Mouse (Mus musculus) spleen, adult 12 weeks (tissue): Measurements from ENCODE around the gene Dgkq.
"Not testable (repeated sequence)": the region's sequence is repeated elsewhere in the genome, so short reads cannot be mapped to it uniquely, and the experiment has no call there.

Experiments
- DNase-seq: peaks from one replicate; pipeline ENCODE4 v3.0.0; 2022; ENCODE audit warnings: low spot score

Gene Dgkq

DNA sequence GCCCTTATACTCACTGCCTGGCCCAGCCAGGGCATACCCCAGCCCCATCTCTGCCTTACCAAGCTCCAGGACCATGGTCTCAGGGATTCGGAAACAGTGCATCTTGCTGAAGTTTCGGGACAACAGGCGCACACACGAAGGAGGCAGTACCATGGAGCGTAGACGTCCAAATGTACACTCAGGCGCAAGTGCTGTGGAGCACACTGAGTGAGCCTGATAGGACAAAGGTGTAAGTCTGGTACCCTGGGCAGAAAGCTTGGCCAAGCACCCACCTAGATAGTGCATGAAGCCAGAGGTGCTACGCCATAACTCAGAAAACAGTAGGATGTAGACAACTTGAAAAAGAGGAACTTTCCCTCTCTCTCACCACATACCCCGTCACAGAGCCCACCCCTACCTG, 14.1 kb downstream of the Dgkq start:
- DNase-seq = no peak

DNA sequence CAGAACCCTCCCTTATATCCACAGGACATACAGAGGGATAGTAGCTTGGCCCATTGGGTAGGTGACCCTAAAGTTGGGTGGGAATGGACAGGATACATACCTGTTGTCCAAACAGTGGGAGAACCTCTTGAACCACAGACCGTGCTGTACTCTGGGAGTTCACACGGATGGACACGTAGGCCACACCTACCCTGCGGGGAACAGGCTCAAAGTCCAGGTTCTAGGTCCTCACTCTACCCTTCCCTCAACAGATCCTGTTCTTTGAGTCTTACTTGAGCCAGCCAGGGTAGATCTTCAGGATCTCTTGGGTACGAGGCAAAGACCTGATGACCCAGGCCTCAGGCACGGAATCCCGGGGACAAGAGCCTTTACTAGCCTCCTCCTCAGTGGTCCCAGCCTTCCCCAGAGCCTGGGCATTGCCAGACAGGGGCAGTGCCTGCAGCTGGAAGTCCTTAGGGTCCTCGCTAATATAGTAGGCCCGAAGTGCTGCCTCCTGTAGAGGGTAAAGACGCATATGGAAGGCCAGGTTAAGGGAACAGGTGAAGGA, 15.0 kb downstream of the Dgkq start:
- DNase-seq = no peak

GRCm38 (mm10) chr5:108653341-108653740, 16.1 kb downstream of the Dgkq start:
- DNase-seq = no peak

GRCm38 (mm10) chr5:108651823-108652222, 17.6 kb downstream of the Dgkq start:
- peak; percentile 21 for DNase-seq

DNA sequence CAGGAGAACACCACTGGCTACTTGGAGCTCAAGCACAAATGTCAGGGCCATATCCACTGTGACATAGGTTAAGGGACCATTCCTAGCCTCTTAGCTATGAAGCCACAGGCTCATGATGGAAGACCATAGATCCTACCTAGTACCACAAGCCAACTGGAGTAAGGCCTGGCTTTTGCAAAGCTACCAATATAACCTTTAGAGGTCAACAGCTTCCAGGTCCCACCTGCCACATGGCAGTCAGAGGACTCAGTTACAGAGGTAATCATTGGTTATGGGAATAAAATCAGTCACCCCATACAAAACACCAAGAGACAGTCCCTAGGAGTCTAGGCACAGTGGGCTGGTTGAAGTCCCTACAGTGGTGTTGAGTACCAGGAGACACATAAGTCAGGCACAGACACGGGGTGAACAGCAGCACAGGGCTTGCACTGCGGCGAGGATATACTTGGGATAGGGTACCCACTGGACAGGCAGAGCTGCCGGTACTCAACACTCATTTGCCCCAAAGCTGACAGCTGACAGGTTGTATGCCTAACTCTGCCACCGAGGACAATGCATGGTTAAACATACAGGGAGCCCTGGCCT, 18.2 kb downstream of the Dgkq start:
- no peak for DNase-seq

- DNase-seq = no peak
Observed at GRCm38 (mm10) chr5:108650341-108650740, 19.1 kb downstream of the Dgkq start.

DNA sequence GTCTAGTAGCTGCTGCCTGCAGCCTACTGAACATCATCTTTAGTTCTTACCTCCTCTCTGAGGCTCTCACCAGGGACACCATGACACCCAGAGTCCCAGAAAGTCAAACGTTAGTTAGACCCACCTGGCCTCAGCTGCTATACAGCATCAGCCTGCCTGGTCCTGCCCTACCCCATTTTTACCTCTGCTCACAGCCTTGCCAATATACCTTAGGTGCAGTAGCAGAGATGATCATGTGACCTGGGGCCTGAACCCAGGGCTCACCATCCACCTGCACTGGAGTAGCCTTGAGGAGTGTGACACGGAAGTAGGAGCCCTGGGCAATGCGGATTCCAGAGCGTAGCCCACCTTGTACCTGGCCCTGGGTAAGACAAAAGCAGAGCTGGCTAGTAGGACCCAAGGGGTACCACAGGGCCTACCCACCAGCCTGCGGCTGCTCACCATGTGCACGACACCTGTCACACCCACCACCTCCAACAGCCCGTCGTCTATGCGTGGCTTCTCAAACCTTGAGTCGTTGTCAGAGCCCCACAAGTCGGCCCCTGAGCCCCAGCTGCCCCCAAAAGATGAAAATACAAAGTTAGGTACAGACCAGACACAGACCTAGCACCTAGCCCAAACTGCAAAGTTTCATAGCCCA, 20.4 kb downstream of the Dgkq start:
- no peak for DNase-seq

DNA sequence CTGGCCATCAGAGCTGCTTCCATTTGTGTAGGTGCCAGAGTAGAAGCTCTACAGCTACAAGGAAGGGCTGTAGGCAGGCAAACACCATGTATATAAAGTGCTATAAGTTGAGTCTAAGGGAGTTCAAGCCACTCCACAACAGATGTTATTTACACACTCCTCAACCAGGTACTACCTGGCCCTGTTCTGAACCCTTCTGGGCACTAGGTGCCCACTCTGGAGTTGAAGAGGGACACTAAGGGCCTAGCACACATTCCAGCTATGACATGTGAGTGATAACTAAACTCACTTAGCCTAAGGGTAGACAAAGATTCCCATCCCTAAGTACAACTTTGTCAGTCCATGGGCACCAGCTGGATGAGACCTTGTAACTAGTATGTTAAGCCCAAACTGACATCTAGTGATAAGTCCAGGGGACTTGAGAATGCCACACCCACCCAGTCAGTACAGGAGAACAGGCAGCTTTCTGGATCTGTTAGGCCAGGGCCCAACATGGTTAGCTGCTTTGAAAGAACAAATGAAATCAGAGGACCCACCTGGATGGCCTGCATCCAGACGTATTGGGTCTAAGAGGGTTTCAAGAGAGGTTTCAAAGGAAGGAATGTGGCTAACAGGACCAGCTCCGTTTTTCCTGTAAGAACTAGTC, 21.5 kb downstream of the Dgkq start:
- no peak for DNase-seq

- no peak for DNase-seq
Observed at GRCm38 (mm10) chr5:108647311-108647710, 22.2 kb downstream of the Dgkq start.

- no peak for DNase-seq
Observed at GRCm38 (mm10) chr5:108646343-108646660, 23.2 kb downstream of the Dgkq start.

- no peak for DNase-seq
Observed at GRCm38 (mm10) chr5:108645651-108646342, 23.7 kb downstream of the Dgkq start.

- DNase-seq = no peak
Observed at GRCm38 (mm10) chr5:108643674-108644073, 25.8 kb downstream of the Dgkq start.

DNA sequence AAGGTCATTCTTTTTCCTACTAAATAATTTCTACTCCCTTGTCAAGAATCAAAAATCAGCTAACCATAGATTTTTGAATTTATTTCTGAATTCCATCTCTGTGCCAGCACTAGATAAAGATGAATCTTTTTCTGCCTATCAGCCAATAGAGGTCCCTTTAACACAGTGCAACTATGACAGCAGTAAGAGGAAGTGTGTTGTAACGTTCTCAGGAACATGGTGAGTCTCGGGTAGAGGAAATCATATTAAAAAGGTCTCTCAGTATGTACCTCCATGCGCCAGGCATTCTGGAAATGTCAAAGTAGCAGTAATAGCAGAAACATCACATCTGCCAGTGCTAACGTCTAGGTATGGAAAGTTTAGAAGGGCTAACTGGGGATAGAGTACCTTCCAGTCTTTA, 33.3 kb downstream of the Dgkq start:
- DNase-seq = no peak

DNA sequence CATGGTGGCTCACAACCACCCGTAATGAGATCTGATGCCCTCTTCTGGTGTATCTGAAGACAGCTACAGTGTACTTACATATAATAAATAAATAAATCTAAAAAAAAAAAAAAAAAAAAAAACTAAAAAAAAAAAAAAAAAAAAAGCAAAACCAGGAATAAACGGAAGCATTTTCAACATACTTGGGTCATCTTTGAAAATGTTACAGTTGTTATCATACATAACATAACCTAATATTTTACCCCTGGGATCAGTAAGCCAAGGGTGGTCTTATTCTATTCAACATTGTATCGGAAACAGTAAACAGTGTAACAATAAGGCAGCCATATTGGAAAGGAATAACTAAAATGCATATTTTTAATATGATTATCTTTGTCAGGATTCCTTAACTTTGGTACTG, 35.4 kb downstream of the Dgkq start:
- not testable (repeated sequence) for DNase-seq

GRCm38 (mm10) chr5:108633676-108634075, 35.8 kb downstream of the Dgkq start:
- no peak for DNase-seq

DNA sequence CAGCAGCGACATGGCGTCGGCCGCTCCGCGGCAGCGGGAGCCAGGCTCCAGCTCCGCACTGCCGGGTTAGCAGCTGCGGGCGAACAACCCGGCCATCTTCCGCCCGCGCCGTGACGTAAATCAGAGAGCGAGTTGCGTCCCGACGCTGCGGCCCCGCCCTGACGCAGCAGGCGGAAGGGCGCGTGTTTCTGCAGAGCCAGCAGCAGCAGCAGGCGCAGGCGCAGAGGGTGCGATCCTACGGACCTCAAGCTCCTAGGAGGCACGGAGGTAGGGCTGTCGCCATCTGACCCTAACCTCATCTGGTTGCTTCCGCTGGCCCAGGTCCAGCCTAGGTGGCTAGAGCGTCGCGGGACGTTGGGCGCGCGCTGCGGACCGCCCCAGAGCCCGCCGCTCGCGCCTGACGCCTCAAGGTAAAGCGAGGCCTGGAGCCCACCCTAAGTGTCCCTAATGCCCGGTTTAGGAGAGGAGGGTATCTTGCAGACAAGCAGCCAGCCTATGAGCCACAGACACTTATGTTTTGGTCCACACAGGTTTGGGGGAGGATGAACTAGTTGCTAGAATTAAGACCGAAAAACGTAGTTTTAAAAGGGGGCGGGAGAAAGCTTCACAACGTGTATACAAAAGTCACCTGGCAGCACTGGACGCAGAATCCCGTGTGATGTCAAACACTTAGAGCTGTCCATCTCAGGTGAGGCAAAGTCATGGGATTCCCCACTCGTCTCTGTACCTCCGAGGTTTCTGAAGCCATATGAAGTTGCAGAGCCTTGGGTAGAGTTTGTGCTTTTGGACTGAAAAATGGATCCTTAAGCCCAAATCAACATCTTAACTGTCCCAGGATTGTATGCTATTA, 39.6 kb downstream of the Dgkq start, which contains the start of the genes Gak and Tmem175:
Gene Gak, minus strand, starts transcription at position 122 of the 850 bp plus-strand sequence.
Gene Tmem175, plus strand, starts transcription at position 137 of the 850 bp plus-strand sequence.
- DNase-seq = peak; percentile 88

GRCm38 (mm10) chr5:108628891-108629633, 40.4 kb downstream of the Dgkq start:
- peak; percentile 14 for DNase-seq

GRCm38 (mm10) chr5:108626050-108626660, 43.3 kb downstream of the Dgkq start:
- no peak for DNase-seq

DNA sequence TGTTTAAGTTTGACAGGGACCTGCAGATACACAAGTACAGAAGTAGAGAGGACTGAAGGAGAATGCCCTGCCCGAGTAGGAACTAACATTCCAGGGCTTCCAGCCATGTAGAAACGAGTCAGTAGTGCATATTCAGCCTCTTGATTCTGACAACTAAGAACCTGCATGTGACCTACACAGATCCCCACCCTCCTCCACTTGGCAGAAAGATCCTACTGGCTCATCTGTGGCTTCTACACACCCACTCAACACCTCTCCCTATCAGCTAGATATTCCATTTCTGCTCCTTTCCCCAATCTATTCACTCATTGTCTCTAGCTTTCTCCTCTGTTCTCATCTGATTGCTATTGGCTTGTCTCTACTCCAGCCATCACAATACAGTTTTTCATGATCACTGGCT, 47.6 kb downstream of the Dgkq start:
- no peak for DNase-seq

DNA sequence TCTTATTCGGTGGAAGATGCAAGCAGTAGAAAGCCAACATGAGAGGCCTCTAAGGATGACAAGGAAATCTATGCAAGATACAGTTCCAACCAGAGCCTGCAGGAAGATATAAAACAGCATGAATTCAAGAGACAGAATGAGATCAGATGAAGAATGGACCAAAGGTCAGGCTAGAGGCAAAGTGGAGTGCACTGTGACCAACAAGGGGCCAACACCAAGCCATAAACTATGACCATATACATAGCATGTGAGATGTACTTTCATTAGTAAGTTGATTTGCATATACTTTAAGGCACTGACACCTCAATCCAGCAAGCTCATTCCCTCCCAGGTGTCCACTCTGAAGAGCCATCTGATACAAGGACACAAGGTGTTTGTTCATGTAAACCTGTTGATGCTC, 59.0 kb downstream of the Dgkq start:
- no peak for DNase-seq

DNA sequence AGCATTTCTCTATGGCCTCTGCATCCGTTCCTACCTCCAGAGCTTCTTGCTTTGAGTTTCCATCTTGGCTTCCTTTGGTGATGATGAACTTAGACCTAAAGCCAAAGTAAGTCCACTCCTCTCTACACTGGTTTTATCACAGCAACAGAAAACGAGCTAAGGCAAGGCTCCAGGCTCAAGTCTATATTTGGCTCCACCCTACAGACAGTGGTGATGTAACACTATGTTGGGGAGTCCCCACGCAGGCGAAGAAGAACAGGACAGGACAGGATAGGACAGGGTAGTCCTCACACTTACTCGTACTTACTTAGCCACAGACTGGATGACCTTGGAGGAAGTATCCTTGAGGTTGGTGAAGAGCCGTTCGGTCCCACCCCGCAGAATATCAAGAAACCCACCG, 66.9 kb downstream of the Dgkq start:
- DNase-seq = no peak
